Mouse (Mus musculus) embryonic stem cell, embryonic (primary cell): Measurements from ENCODE around the gene Slc38a3.

Experiments used
- CTCF ChIA-PET, 4 experiments: fragments of 300-600 bp in 2 of 4; fragments of 350-600 bp in 2 of 4; sonication (Branson Sonifier 250); formaldehyde crosslinking; loops; one replicate each; lab custom pipeline; 2022; ENCODE audit warnings: inconsistent platforms in 2 of 4; lab: Charles Lee
- POLR2A ChIA-PET, 4 experiments: fragments of 300-600 bp in 2 of 4; fragments of 350-600 bp in 2 of 4; sonication (Branson Sonifier 250); formaldehyde crosslinking; loops; one replicate each; lab custom pipeline; 2022; ENCODE audit warnings: antibody characterized with exemption in 4 of 4, inconsistent platforms in 1 of 4; lab: Charles Lee

Slc38a3 gene

DNA sequence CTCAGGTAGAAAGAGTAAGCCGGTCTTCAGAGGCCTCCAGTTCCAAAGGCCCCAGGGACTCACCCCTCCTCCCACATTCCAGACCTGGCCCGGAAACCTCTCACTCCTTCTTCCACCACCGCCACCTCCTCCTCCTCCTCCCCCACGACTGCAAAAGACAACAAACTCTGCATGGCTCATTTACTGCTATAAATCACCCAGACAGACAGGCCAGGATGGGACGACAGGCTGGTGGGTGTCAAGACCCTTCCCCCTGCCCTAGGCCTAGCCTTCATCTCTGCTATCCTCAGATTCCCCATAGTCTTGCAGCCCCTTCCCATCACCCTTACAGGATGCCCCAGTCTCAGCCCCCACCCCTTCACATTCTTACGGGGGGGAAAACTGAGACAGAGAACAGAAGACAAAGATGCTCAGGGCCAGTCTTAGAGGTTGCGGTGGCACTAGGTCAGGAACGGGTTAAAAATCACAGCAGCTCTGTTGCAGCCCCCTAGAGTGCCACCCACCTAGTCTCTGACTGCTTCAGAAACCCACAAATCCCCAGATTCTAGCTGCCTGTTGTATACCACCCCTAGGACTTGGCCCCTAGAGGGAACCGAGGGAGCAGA, 30.1 kb upstream of the Slc38a3 start:
- ChIA-PET POLR2A (interaction anchor here in 2 of 4 experiments (1.0 to 1.1 kb wide), 3 partner anchors 24 to 61 kb away, joined by 3 read pairs; no protein-coding TSS in a partner anchor), CTCF (interaction anchor here (0.6 to 2.0 kb wide), 5 partner anchors 8 to 1101 kb away, joined by 3 to 7 read pairs (median 3); no protein-coding TSS in a partner anchor)

DNA sequence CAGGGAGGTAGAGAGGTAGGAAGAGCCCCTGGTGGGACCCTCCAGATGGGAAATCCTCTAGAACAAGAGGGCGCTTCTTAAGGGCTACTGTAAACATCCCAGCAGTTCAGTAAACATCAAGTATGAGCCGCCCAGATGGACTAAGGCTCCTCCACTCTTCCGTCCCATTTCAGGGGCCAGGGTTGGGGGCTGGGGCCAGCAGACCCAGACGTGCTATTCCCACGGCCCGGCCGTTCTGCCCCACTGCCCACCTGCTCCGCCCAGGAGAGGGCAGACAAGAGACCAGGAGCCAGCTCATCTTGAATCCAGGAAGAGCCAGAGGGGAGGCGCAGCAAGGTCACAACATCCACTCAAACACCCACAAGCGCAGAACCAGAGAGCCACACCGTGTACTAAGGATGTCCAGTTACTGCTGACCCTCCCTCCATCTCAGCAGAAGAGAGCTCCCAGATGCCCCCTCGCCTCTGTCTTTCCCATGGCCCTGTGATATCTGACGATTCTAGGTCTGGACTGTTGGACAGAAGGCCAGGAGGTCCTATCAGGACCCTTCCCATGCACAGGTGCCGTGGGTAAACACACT, 29.4 kb upstream of the Slc38a3 start:
- CTCF ChIA-PET: interaction anchor here in 3 of 4 experiments (0.6 to 2.0 kb wide), 7 partner anchors 11 to 1253 kb away, joined by 3 to 7 read pairs (median 4); no protein-coding TSS in a partner anchor

GRCm38 (mm10) chr9:107697811-107698521, 28.6 kb upstream of the Slc38a3 start:
- CTCF ChIA-PET: interaction anchor here (0.6 to 2.0 kb wide), 11 partner anchors 11 to 1253 kb away, joined by 3 to 7 read pairs (median 4); no protein-coding TSS in a partner anchor
- POLR2A ChIA-PET: interaction anchor here in 3 of 4 experiments (0.5 to 1.8 kb wide), 8 partner anchors 9 to 173 kb away, joined by 3 to 6 read pairs (median 3); no protein-coding TSS in a partner anchor

More for the DNA sequence above, 29.4 kb upstream of the Slc38a3 start:
- POLR2A ChIA-PET: interaction anchor here in 2 of 4 experiments (0.5 to 1.1 kb wide), 4 partner anchors 9 to 149 kb away, joined by 3 to 4 read pairs (median 4); no protein-coding TSS in a partner anchor

- ChIA-PET CTCF (interaction anchor here (0.6 to 1.9 kb wide), 13 partner anchors 12 to 127 kb away, joined by 3 to 7 read pairs (median 3); no protein-coding TSS in a partner anchor), POLR2A (interaction anchor here in 3 of 4 experiments (0.9 to 1.8 kb wide), 9 partner anchors 9 to 122 kb away, joined by 3 to 6 read pairs (median 3); no protein-coding TSS in a partner anchor)
Observed at GRCm38 (mm10) chr9:107696845-107697610, 27.7 kb upstream of the Slc38a3 start.

- ChIA-PET CTCF (interaction anchor here in 3 of 4 experiments (0.6 to 1.7 kb wide), 10 partner anchors 11 to 124 kb away, joined by 3 to 6 read pairs (median 4); no protein-coding TSS in a partner anchor), POLR2A (interaction anchor here in 3 of 4 experiments (0.8 to 1.8 kb wide), 9 partner anchors 8 to 39 kb away, joined by 3 to 6 read pairs (median 3); no protein-coding TSS in a partner anchor)
Observed at GRCm38 (mm10) chr9:107696106-107696479, 26.8 kb upstream of the Slc38a3 start.

DNA sequence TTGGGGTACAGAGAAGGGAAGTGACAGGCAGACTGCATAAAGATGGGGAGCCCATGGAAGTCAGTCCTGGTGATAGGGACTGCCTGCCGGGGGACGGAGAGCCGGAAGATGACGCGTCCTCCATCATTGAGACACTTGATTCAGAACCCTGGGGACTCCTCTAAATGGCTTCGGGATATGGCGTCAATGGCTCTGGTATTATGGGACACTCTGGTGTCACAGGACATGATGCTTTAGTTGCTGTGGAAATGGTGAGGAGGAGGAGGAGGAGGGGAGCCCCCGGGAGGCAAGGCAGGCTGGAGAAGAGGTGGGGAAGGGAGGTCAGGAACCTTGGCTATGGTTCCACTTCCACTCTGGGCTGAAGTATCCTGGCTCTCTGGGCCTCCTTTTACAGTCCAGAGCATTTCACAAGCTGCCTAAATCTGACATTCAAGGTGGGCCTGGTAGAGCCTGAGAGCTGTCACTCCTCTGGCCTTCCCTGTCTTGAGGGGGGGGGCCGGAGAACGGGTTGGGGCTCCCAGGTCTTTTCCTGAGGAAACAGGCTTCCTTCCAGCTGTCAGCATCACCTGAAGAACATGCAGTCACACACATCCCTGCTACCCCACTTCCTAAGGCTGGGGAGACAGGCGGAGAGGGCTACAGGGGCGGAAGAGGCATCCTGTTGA, 26.2 kb upstream of the Slc38a3 start:
- CTCF ChIA-PET: interaction anchor here in 2 of 4 experiments (0.8 to 1.7 kb wide), 6 partner anchors 10 to 44 kb away, joined by 3 to 6 read pairs (median 4); no protein-coding TSS in a partner anchor
- POLR2A ChIA-PET: interaction anchor here in 2 of 4 experiments (0.8 to 1.8 kb wide), 6 partner anchors 8 to 40 kb away, joined by 3 to 4 read pairs (median 3); no protein-coding TSS in a partner anchor

- ChIA-PET POLR2A (interaction anchor here in 2 of 4 experiments (1.0 to 2.0 kb wide), 4 partner anchors 9 to 37 kb away, joined by 3 to 9 read pairs (median 3); no protein-coding TSS in a partner anchor), CTCF (interaction anchor here in 2 of 4 experiments (0.5 to 1.2 kb wide), 2 partner anchors 9 to 30 kb away, joined by 4 to 8 read pairs; no protein-coding TSS in a partner anchor)
Observed at GRCm38 (mm10) chr9:107694627-107695026, 25.3 kb upstream of the Slc38a3 start.

DNA sequence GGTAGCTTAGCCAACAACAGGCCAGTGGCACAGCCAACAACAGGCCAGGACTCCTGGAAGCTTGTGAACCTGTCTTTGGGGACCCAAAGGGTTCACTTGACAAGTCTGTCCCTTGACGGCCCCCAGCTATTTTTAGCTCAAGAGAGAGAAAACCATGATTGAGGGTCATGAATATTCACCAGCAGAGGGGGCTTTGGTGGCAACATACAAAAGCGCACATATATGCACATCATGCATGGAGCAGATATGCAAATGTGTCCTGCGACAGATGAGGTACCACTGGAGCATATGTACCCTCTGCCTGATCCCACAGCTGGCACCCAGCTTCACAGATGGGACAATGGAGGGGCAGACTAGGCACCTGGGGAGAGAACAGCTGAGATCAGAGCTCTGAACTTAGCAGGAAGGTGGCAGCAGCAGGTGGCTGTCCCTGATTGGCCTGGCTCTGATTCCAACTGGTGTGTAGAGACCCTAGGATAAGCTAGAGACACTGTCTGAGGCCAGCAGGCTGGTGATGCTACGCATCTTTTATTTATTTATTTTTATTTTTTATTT, 24.2 kb upstream of the Slc38a3 start:
- POLR2A ChIA-PET: interaction anchor here in 3 of 4 experiments (0.6 to 2.0 kb wide), 14 partner anchors 8 to 179 kb away, joined by 3 to 9 read pairs (median 4); partner anchors contain the start of genes Gnai2 (in 2 of the 3) and Sema3f (in 1 of the 3)
- CTCF ChIA-PET: interaction anchor here in 3 of 4 experiments (0.6 to 3.9 kb wide), 18 partner anchors 8 to 309 kb away, joined by 3 to 24 read pairs (median 3); no protein-coding TSS in a partner anchor

- CTCF ChIA-PET: interaction anchor here in 3 of 4 experiments (0.7 to 3.9 kb wide), 11 partner anchors 8 to 306 kb away, joined by 3 to 24 read pairs (median 4); no protein-coding TSS in a partner anchor
- POLR2A ChIA-PET: interaction anchor here in 3 of 4 experiments (0.6 to 2.1 kb wide), 13 partner anchors 9 to 142 kb away, joined by 3 to 9 read pairs (median 4); partner anchors contain the start of genes Gnai2 (in 2 of the 3) and Sema3f (in 1 of the 3)
Observed at GRCm38 (mm10) chr9:107692785-107693184, 23.5 kb upstream of the Slc38a3 start.

DNA sequence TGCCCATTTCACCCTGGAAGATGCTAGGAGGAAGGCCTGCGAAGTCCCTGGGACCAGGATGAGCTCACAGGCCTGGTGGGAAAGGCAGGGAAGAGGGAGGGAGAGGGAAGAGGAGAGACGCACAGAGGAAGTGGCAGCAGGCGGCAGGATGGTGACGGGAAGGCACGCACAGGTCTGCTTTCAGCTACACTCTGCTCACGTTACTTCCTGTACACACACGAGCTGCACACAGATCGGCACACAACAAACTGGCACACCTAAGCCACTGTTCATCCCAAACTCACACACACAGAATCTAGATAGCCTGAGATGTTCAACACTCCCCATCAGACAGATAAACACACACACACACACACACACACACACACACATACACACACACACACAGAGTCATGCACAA, 21.1 kb upstream of the Slc38a3 start:
- POLR2A ChIA-PET: interaction anchor here in 2 of 4 experiments (0.6 to 2.7 kb wide), 9 partner anchors 11 to 362 kb away, joined by 3 to 9 read pairs (median 3); no protein-coding TSS in a partner anchor
- CTCF ChIA-PET: interaction anchor here in 2 of 4 experiments (0.9 to 3.9 kb wide), 4 partner anchors 8 to 24 kb away, joined by 3 to 24 read pairs (median 3); no protein-coding TSS in a partner anchor

DNA sequence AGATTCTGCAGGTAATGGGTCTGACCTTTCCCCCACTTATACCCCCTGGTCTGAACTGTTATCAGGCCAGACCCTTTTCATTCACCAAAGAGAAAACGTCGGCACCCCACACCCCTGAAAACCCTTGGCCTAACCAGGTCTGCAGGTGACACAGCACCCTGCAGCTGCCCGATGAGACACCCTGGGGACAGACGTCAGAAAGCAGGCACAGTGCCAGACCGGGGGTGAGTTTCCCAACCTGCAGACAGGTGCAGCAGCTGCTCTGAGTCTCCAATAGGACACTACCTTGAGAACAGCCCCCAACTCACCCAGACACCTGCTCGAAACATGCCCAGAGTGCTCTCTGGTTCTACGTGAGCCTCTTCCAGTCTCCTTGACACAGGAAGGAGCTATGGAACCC, 19.6 kb upstream of the Slc38a3 start:
- ChIA-PET POLR2A (interaction anchor here in 2 of 4 experiments (0.8 to 2.7 kb wide), 5 partner anchors 12 to 46 kb away, joined by 3 to 7 read pairs (median 3); no protein-coding TSS in a partner anchor), CTCF (interaction anchor here in 2 of 4 experiments (0.7 to 1.1 kb wide), 3 partner anchors 49 to 349 kb away, joined by 3 to 4 read pairs (median 4); no protein-coding TSS in a partner anchor)

DNA sequence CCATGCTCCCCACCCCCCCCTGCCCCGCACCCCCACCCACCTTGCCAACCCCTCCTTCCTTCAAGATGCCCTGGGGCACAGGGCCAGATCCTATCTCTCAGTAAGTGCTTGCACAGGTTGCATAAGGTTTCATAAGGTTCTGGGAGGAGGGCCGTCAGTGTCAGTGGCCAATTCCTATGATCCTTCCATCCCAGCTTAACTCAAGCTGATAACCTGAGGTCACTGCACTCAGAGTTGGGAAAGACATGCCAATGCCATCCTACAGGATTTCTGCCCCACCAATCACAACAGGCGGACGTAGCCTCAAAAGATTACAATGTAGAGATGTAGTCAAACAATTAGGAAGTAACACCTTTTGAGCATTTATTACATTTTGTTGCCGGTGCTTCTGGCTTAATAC, 19.1 kb upstream of the Slc38a3 start:
- POLR2A ChIA-PET: interaction anchor here in 2 of 4 experiments (0.8 to 2.7 kb wide), 5 partner anchors 8 to 47 kb away, joined by 3 to 7 read pairs (median 4); no protein-coding TSS in a partner anchor
- CTCF ChIA-PET: interaction anchor here in 2 of 4 experiments (0.8 to 1.7 kb wide), 4 partner anchors 11 to 52 kb away, joined by 3 to 5 read pairs (median 4); no protein-coding TSS in a partner anchor

DNA sequence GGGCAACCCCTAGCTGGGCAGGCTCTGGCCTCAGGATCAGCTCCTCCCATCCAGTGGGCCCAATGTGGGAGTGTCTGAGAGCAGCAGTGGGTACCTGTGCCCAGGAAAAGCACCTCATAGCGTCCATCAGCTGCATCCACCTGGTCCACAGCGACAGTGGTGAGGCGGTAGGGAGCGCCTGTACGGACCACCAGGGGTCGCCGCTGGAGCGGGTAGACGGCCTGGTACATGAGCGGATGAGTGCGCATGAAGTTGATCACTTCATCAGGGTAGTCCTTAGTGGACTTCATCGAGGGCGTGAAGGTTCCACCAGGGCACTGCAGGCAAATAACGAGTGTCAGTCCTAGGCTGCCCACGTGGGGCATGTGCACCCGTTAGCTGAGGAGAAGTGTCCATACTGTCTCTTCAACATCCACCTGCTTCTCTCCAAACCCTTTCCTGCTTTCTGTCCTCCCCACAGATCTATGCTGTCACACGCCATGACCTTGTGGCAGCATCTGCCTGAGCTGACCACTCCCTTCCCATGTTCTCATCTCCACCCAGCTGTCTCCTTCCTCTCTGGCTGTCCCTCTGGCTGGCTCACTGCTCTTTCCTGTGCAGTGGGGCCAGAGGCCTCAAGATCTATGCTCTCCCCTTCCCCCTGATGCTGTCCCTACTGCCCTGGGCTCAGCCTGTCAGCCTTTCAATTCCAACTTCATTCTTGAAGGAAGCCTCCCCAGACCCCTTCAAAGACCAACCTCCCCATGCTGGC, 16.1 kb upstream of the Slc38a3 start:
- CTCF ChIA-PET: interaction anchor here (0.5 to 2.8 kb wide), 30 partner anchors 8 to 410 kb away, joined by 3 to 38 read pairs (median 5); partner anchors contain the start of gene Amigo3 (in 1 of the 4)
- POLR2A ChIA-PET: interaction anchor here in 3 of 4 experiments (0.8 to 1.8 kb wide), 9 partner anchors 16 to 87 kb away, joined by 3 to 4 read pairs (median 3); no protein-coding TSS in a partner anchor

DNA sequence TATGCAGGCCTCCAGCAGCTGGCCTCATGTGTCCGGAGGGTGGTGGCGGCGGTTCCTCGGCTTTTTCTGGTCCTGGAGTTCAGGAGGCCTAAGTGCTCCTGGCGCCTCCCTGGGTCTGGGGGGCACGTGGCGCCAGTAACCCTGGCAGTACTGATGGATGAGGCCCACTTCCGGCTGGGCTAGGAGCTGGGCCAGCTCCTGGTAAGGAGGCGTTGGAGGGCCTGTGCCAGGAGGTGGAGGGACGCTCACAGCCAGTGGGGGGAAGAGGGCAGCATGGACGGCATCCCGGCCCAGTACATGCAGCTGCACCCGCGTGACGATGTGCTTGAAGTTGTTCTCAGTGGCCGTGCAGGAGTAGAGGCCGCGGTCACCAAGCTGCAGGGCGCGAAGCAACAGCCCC, 13.1 kb upstream of the Slc38a3 start:
- CTCF ChIA-PET: interaction anchor here in 3 of 4 experiments (0.6 to 1.6 kb wide), 10 partner anchors 8 to 600 kb away, joined by 3 to 6 read pairs (median 3); no protein-coding TSS in a partner anchor
- POLR2A ChIA-PET: interaction anchor here in 1 of 4 experiments (0.9 to 1.2 kb wide), 3 partner anchors 9 to 32 kb away, joined by 3 to 5 read pairs (median 3); no protein-coding TSS in a partner anchor
